Mouse (Mus musculus): ENCODE results near the gene St6galnac3. TPM values are rescaled to one million over a fixed set of nuclear protein-coding genes. Genes with fewer than 3 reads are reported as not detected.

St6galnac3 gene
- polyA plus RNA-seq, 1 experiment from 2014 or later, result 26.6 TPM

Small RNA genes within 50 kb of the gene (microRNA-seq; reads per million reads assigned to microRNA genes)
- gene Gm27405, result not detected

Other genes starting within 250 kb of the St6galnac3 start
- gene Asb17, start 119.0 kb upstream of the St6galnac3 start, polyA plus RNA-seq (2014; fragmentation: Nextera tagmentation; extraction: Ambion mirVana), result not detected in 2 replicates
- gene Msh4, start 181.0 kb upstream of the St6galnac3 start, polyA plus RNA-seq (2014; fragmentation: Nextera tagmentation; extraction: Ambion mirVana), result 0.16 and 0.23 TPM in 2 replicates
- gene Rabggtb, start 187.8 kb upstream of the St6galnac3 start, polyA plus RNA-seq (2014; fragmentation: Nextera tagmentation; extraction: Ambion mirVana), result 52.3 and 54.1 TPM in 2 replicates
- gene Acadm, start 219.5 kb upstream of the St6galnac3 start, polyA plus RNA-seq (2014; fragmentation: Nextera tagmentation; extraction: Ambion mirVana), result 46.8 and 52.7 TPM in 2 replicates
- gene Slc44a5, start 248.3 kb upstream of the St6galnac3 start, polyA plus RNA-seq (2014; fragmentation: Nextera tagmentation; extraction: Ambion mirVana), result 14.3 and 15.5 TPM in 2 replicates

Data from midbrain, embryonic 14.5 days (tissue).